Mouse (Mus musculus) E14TG2a.4 (cell line): Measurements from ENCODE around the gene Lamc2.

Source experiments
- CTCF ChIP-seq: conservative IDR thresholded peaks from 2 replicates; pipeline ENCODE4 v1.5.1; 2014; ENCODE audit warnings: low read length
- NANOG ChIP-seq: IDR thresholded peaks from 2 replicates; pipeline ENCODE4 v1.6.1; 2014; ENCODE audit warnings: borderline replicate concordance, low read length, mixed read lengths
- POU5F1 ChIP-seq: IDR thresholded peaks from 2 replicates; pipeline ENCODE4 v1.6.1; 2014; ENCODE audit warnings: low read length, borderline replicate concordance

DNA sequence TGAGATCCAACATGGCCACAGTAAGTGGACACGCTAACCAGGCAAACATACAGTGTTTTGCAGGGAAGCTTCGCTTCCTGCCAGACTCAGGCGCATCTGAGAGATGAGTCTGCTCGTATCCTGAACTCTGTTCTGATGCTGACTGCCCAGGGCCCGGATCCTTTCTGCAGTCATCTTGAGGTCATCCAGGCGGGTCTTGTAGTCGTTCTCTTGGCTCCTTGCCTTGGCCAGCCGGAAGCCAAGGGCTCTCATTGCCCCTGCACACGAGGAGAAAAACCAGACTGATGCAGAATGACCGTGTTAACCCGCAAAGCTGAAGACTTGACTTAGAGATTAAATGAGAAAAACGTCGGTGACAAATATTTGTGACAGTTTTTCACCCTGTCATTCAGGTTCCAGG, 49.6 kb downstream of the Lamc2 start:
- no peak for TF ChIP-seq CTCF
- no peak for TF ChIP-seq NANOG
- TF ChIP-seq POU5F1, result no peak
